Mouse (Mus musculus) natural killer cell, adult 2 months (primary cell): ENCODE results near the gene Hdac4.
A peak's percentile ranks its signal among the peaks of the same experiment; 100 is the strongest.

Experiments
- DNase-seq, 2 experiments: peaks; one replicate each; pipeline ENCODE4 v3.0.0; 2022; ENCODE audit warnings: low spot score in 2 of 2

Hdac4 gene

DNA sequence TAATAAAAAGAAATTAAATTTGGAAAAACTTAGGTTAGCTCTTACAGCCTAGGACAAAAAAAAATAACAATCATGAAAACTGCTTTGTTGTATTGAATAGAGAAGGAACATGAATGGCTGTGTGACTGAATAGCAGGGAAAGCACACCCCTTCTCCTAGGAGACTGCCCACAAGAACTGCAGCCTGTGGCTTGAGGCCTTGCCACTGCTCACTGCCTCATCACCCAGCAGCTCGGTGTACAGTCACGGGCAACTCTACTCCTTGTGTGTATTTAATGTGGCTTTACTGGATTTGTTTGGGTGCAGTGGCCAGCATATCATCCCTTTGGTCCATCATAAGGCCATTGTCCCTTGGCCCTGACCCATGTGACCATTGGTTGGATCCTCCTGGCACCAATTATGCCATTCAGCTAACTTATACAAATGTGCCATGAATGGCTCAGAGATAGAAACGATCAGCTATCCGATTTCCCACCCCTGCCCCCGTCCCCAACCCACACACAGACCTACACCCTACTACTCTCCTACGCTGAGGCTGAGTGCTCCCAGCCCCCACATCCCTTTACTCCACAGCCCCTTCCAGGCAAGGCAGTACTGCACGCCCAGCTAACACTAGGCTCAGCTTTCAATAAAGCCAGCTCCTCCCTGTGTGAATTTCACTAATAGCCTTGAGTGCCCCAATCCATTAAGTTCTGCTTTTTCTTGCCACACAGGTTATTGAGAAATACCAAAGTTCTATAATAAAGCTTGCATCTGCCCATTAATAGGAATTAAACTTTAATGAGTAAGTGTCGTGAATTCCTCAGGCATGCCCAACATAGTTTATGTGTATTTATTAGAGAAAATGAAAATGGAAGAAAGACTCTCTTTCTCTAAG, 134.1 kb downstream of the Hdac4 start:
- DNase-seq: no peak

DNA sequence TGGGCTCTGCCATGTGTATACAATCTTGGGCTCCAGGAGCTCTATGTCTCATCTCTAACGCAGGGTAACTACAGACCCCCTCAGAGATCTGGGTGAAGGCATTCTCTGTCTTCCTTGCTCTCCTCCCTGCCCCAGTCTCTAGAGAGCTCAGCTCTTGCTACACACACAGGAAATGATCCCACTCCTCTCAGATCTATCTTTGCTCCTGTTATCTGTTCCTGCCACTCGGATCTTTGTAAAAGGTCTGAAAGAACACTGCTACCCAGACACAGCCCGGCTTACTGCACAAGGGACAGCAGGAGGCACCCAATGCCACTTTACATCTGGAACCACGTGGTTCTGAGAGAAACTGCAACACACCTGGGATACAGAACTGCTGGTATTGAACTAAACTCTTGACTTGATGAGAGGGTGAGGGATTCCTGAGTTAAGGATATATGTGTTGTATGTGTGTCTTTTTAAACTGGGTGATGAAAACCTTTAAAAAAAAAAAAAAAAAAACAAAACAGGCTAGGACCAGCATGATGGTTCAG, 134.9 kb downstream of the Hdac4 start:
- DNase-seq: no peak

- peak in 1 of 2 experiments; percentile 34 for DNase-seq
Measured at GRCm38 (mm10) chr1:92059571-92059970, 135.9 kb downstream of the Hdac4 start.

GRCm38 (mm10) chr1:92058731-92059425, 136.6 kb downstream of the Hdac4 start:
- peak; percentile 46 to 47 for DNase-seq

DNA sequence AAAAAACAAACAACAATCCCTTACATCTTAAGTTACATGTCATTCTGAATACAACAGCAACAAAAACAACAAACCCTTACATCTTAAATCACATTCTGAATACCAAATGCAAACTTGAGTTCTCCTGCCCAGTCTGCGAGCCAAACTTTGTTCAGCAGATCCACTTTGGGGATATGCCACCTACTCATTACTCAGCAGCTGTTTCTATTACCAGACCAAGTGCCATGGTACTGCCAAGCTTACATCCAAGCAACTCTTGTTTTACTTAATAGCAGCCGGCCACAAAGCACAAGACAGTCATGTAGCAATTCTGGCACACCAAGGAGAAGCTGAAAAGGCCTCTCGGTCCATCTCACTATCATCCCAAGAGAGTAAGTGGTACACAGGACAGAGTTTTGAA, 138.4 kb downstream of the Hdac4 start:
- no peak for DNase-seq

DNA sequence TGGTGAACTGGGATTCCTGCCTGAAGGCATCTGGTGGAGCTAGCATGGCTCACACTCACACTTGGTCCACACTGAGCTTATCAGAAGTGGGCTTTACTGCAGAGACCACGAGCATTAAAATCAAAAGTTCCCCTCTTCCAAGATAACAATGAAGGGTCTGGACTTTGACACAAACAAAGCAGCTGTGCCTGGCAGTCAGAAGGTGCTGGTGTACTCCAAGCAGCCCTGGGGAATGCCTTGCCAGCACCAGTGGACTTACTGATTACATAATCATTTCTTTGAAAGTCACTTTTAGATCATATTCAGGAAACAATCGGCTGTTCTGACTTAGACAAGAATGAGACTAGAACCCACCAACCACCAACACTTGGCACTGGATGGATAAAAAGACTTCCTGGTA, 140.3 kb downstream of the Hdac4 start:
- no peak for DNase-seq

DNA sequence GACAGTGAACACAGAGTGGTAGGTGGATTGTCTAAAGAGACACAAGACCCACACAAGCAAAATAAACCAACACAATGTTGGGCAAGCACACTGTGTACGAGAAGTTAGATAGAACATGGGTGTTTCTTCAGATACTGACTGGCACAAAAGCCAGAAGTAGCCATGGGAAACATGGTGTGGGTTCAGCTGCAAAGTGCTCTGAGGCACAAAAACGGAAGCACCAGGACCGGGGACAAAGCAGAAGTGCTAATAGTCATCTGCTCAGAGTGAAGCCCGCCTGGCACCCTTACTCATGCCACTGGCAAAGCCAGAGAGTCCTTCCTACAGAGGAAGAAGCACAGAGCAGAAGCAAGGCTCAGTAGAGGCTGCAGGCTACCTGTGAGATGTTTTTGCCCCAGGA, 143.3 kb downstream of the Hdac4 start:
- peak in 1 of 2 experiments; percentile 41 for DNase-seq

- no peak for DNase-seq
Measured at GRCm38 (mm10) chr1:92051489-92052062, 143.9 kb downstream of the Hdac4 start.

DNA sequence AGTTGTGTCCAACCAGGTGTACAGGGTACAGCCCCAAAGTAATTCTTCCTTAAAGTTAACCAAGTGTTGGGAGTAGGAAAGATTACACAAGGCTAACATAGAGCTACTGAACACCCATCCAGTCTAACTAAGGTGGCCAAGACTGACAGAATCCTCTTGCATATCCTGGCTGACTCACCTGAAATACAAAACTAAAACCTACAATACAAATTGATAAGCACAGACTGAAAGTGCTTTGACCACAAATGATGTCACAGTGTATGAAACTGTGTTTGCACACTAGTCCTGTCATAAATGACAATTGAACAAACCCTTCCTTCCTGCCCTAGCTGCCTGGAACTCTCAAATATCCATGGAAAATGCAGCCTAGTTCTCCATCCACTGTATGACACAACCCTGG, 144.5 kb downstream of the Hdac4 start:
- no peak for DNase-seq

DNA sequence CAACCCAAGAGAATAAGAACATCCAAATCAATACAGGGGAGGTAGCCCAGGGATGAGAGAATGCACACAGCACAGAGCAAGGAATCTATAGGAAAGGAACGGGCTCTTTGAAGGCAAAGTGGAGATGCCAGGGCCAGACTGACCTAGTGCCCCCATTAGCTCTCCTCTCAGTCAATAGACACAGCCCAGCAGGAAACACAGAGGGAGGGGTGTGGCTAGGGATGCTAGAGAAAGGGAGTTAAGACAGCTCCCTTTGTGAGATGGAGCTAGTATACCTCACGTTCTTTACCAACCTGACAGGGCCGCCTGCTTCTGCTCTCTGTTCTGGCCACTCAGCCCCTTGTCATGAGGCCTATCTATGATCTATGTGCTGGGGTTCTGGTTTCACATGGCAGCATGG, 144.9 kb downstream of the Hdac4 start:
- no peak for DNase-seq

- DNase-seq: no peak
Measured at GRCm38 (mm10) chr1:92048415-92049354, 146.8 kb downstream of the Hdac4 start.

GRCm38 (mm10) chr1:92045671-92046070, 149.8 kb downstream of the Hdac4 start:
- no peak for DNase-seq

DNA sequence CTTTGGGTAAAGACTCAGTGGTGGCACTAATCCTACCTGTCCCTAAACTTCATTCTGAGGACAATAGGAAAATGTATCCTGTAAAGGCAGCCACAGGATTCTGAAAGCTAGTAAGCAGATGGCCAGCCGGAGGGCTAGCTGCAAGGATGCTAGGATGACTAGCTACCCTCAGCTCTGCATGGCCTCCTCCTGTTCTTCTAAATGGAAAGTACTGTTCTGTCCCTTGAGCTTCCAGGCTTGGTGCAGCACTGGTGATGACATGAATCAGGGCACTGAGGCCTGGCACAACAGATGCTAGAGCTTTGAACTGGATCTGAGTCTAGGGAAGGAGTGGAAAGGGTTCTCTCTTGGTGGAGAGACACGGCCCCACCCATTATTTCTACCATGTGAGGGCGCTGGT, 150.6 kb downstream of the Hdac4 start:
- no peak for DNase-seq

- no peak for DNase-seq
Measured at GRCm38 (mm10) chr1:92043989-92044388, 151.5 kb downstream of the Hdac4 start.

GRCm38 (mm10) chr1:92042126-92042525, 153.4 kb downstream of the Hdac4 start:
- no peak for DNase-seq

- no peak for DNase-seq
Measured at GRCm38 (mm10) chr1:92041290-92041689, 154.2 kb downstream of the Hdac4 start.

DNA sequence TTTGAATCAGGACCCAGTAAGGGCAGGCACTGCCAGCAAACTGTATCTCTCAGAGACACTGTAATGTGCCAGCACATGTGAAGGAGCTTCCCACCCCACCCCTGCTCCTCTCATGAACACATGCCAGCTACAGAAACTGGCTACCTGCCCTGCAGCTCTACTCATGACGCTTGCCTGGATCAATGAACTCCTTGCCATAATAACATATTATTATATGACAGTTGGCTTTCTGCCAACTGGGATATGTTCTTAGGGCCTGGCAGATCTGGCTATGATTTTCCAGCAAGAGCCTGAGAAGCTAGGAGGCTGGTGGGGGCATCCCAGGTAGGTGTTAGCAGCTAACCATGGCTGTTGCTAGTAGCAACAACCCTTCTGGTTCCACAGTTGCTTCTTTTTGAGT, 156.8 kb downstream of the Hdac4 start:
- DNase-seq: no peak

DNA sequence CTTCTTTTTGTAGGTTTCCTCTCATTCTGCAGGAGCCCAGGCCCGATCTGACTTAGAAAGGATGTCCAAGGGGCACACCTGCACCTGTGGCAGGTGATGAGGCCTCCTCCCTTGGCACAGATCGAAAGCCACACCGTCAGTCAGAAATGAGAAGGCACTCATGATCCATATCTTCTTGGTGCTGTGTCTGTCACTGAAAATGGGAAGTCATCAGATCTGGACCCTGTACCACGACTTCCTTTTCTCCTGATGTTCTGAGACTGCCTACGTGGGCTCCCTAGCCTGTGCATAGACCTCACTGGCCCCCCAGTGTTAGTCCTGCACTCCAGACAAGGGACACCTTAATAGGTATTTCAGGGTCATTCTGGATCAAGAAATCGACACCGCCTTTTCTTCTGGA, 158.5 kb downstream of the Hdac4 start:
- DNase-seq: no peak

GRCm38 (mm10) chr1:92035770-92036169, 159.7 kb downstream of the Hdac4 start:
- DNase-seq: no peak

DNA sequence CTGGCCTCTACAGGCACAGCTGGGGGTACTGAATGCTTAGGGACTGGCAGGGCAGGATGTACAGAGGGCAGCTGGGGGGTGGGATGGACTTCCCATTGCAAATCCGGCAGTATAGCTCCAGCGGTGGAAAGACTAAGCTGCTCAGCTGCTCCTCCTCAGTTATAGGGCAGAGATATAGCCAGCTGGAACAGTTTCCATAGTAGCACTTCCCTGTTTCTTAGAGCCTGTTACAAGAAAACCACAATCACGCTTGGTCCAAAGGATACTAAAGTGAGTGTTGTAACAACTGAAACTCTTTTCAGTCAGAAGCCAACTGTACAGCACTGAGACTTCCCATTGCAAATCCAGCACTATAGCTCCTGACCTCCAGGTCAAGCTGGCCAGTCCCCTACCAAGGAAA, 161.3 kb downstream of the Hdac4 start:
- DNase-seq: no peak

DNA sequence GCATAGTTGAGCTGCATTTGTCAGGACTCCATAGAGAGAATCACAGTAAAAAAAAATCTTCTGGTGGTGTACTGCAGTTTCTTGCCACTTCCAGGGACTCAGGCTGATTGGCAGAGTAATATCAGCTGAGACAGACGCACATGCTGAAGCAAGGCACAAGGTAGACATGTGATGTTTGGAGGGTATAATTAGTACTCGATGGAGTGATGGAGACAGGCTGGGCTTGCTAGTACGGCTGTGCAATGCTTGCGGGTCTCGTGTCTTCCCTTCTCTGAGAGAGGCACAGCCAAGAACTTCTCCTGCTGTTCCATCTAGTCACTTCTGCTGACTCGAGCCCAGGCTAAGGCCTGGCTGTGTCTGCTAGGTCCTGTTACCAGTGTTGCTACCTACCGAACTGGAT, 162.0 kb downstream of the Hdac4 start:
- DNase-seq: no peak
